Mouse (Mus musculus): ENCODE measurements at regions not wholly inside any gene's neighbourhood (a gene's known extent, or its start where the extent isn't known, plus 50 kb on each side); places are given as distances from the start of the nearest gene placed in this dataset.
"Not testable (repeated sequence)": the region's sequence is repeated elsewhere in the genome, so short reads cannot be mapped to it uniquely, and the experiment has no call there.

- no peak for DNase-seq (ENCODE audit: low read depth, low spot score)
These were observed 165.8 kb upstream of the Nudt12 start for GRCm38 (mm10) chr17:59179018-59179417.

GRCm38 (mm10) chr17:59156345-59156744 lies 143.2 kb upstream of the Nudt12 start:
- no peak for DNase-seq (ENCODE audit: low read depth, low spot score)

GRCm38 (mm10) chr17:59143760-59144157 lies 130.6 kb upstream of the Nudt12 start:
- DNase-seq (ENCODE audit: low read depth, low spot score), result no peak

GRCm38 (mm10) chr17:59142995-59143759 lies 130.0 kb upstream of the Nudt12 start:
- DNase-seq (ENCODE audit: low read depth, low spot score), result no peak

- no peak for DNase-seq (ENCODE audit: low read depth, low spot score)
These were observed 125.6 kb upstream of the Nudt12 start for GRCm38 (mm10) chr17:59138791-59139190.

GRCm38 (mm10) chr17:59099376-59099775 lies 86.2 kb upstream of the Nudt12 start:
- DNase-seq (ENCODE audit: low read depth, low spot score), result peak; percentile 12

GRCm38 (mm10) chr17:59076846-59077245 lies 63.7 kb upstream of the Nudt12 start:
- DNase-seq (ENCODE audit: low read depth, low spot score), result not testable (repeated sequence)

- DNase-seq (ENCODE audit: low read depth, low spot score), result not testable (repeated sequence)
These were observed 63.2 kb upstream of the Nudt12 start for GRCm38 (mm10) chr17:59076361-59076760.

All from forelimb bud, embryonic 11.5 days (tissue).